Mouse (Mus musculus): Measurements from ENCODE around the gene 1110017D15Rik. TPM values are rescaled to one million over a fixed set of nuclear protein-coding genes. Genes with fewer than 3 reads are reported as not detected.

1110017D15Rik gene
- total RNA-seq, 2 experiments from 2014 or later, result not detected

Other genes starting within 250 kb of the 1110017D15Rik start
- 92.9 and 107 TPM in 2 replicates for gene Ubap2, start 242.2 kb downstream of the 1110017D15Rik start, total RNA-seq (2014; fragmentation: Nextera tagmentation)
- gene Ubap2, start 242.2 kb downstream of the 1110017D15Rik start, total RNA-seq (2017), result 31.5 and 35.4 TPM in 2 replicates
- gene Dcaf12, start 202.4 kb downstream of the 1110017D15Rik start, total RNA-seq (2014; fragmentation: Nextera tagmentation), result 25.0 and 25.9 TPM in 2 replicates
- 23.8 and 28.2 TPM in 2 replicates for gene Dcaf12, start 202.4 kb downstream of the 1110017D15Rik start, total RNA-seq (2017)
- 15.4 and 16.9 TPM in 2 replicates for gene Ubap1, start 168.3 kb downstream of the 1110017D15Rik start, total RNA-seq (2014; fragmentation: Nextera tagmentation)
- gene Ubap1, start 168.3 kb downstream of the 1110017D15Rik start, total RNA-seq (2017), result 21.4 and 54.4 TPM in 2 replicates
- gene Kif24, start 52.4 kb downstream of the 1110017D15Rik start, total RNA-seq (2014; fragmentation: Nextera tagmentation), result 29.6 and 35.0 TPM in 2 replicates
- 10.8 and 14.9 TPM in 2 replicates for gene Kif24, start 52.4 kb downstream of the 1110017D15Rik start, total RNA-seq (2017)
- 18.1 and 27.4 TPM in 2 replicates for gene Nudt2, start 52.2 kb downstream of the 1110017D15Rik start, total RNA-seq (2014; fragmentation: Nextera tagmentation)
- gene Nudt2, start 52.2 kb downstream of the 1110017D15Rik start, total RNA-seq (2017), result 18.2 and 40.3 TPM in 2 replicates
- 0.15 TPM in 1 of 2 replicates, not detected in the other for gene AI464131, start 14.3 kb downstream of the 1110017D15Rik start, total RNA-seq (2014; fragmentation: Nextera tagmentation)
- not detected in 2 replicates for gene AI464131, start 14.3 kb downstream of the 1110017D15Rik start, total RNA-seq (2017)
- 1.7 and 1.9 TPM in 2 replicates for gene Fam219a, start 52.2 kb upstream of the 1110017D15Rik start, total RNA-seq (2014; fragmentation: Nextera tagmentation)
- gene Fam219a, start 52.2 kb upstream of the 1110017D15Rik start, total RNA-seq (2017), result 0.11 and 0.52 TPM in 2 replicates
- gene Dnaic1, start 52.4 kb upstream of the 1110017D15Rik start, total RNA-seq (2014; fragmentation: Nextera tagmentation), result not detected in 2 replicates
- gene Dnaic1, start 52.4 kb upstream of the 1110017D15Rik start, total RNA-seq (2017), result not detected in 2 replicates
- gene Enho, start 123.0 kb upstream of the 1110017D15Rik start, total RNA-seq (2014; fragmentation: Nextera tagmentation), result not detected in 2 replicates
- gene Enho, start 123.0 kb upstream of the 1110017D15Rik start, total RNA-seq (2017), result not detected in 2 replicates
- not detected in 2 replicates for gene Cntfr, start 179.8 kb upstream of the 1110017D15Rik start, total RNA-seq (2014; fragmentation: Nextera tagmentation)
- gene Cntfr, start 179.8 kb upstream of the 1110017D15Rik start, total RNA-seq (2017), result not detected in 2 replicates
- 21.5 and 39.9 TPM in 2 replicates for gene Il11ra1, start 182.7 kb upstream of the 1110017D15Rik start, total RNA-seq (2014; fragmentation: Nextera tagmentation)
- gene Il11ra1, start 182.7 kb upstream of the 1110017D15Rik start, total RNA-seq (2017), result 36.0 and 45.3 TPM in 2 replicates
- gene Rpp25l, start 196.2 kb upstream of the 1110017D15Rik start, total RNA-seq (2014; fragmentation: Nextera tagmentation), result 37.5 and 44.7 TPM in 2 replicates
- gene Rpp25l, start 196.2 kb upstream of the 1110017D15Rik start, total RNA-seq (2017), result 33.5 and 38.9 TPM in 2 replicates
- 63.4 and 81.2 TPM in 2 replicates for gene Dctn3, start 205.8 kb upstream of the 1110017D15Rik start, total RNA-seq (2014; fragmentation: Nextera tagmentation)
- 50.6 and 80.7 TPM in 2 replicates for gene Dctn3, start 205.8 kb upstream of the 1110017D15Rik start, total RNA-seq (2017)
- gene Arid3c, start 213.8 kb upstream of the 1110017D15Rik start, total RNA-seq (2014; fragmentation: Nextera tagmentation), result not detected in 2 replicates
- not detected in 2 replicates for gene Arid3c, start 213.8 kb upstream of the 1110017D15Rik start, total RNA-seq (2017)
- gene Galt, start 237.9 kb upstream of the 1110017D15Rik start, total RNA-seq (2014; fragmentation: Nextera tagmentation), result 37.9 and 50.1 TPM in 2 replicates
- gene Galt, start 237.9 kb upstream of the 1110017D15Rik start, total RNA-seq (2017), result 28.0 and 31.0 TPM in 2 replicates
- 34.2 and 53.7 TPM in 2 replicates for gene Sigmar1, start 238.8 kb upstream of the 1110017D15Rik start, total RNA-seq (2014; fragmentation: Nextera tagmentation)
- 49.7 and 57.2 TPM in 2 replicates for gene Sigmar1, start 238.8 kb upstream of the 1110017D15Rik start, total RNA-seq (2017)